In genomic region chr8:123234918-123235519, GRCm38 (mm10) we compare ENCODE assay signal across 7 mouse cellular contexts. TPM values are rescaled to one million over a fixed set of nuclear protein-coding genes. Genes with fewer than 3 reads are reported as not detected.
DNase-seq lines count a peak whose midpoint lies in the region; ATAC-seq and TF ChIP-seq lines count a peak whose summit lies in the region.

No protein-coding gene starts in this region.

- no peaks in the 10 kb centered on the region for H3K36me3 ChIP-seq in testis, adult 2 months (ENCODE audit: control insufficient read depth, insufficient read depth, low read length)
- no peaks in the 10 kb centered on the region for H3K36me3 ChIP-seq in hindbrain, embryonic 11.5 days (ENCODE audit: control insufficient read depth, insufficient read depth, low read length)
- H3K36me3 ChIP-seq in limb, embryonic 11.5 days (ENCODE audit: control insufficient read depth, insufficient read depth, low read length): no peaks in the 10 kb centered on the region

- H3K4me1 ChIP-seq in testis, adult 2 months (ENCODE audit: control insufficient read depth, insufficient read depth, low read length): peaks cover 18% of the 10 kb centered on the region
- H3K4me1 ChIP-seq in hindbrain, embryonic 11.5 days (replicated peaks; ENCODE audit: control insufficient read depth, insufficient read depth, low read length): peaks cover 6% of the 10 kb centered on the region
- peaks cover 7% of the 10 kb centered on the region; the same call in 1 of the 2 replicates for H3K4me1 ChIP-seq in limb, embryonic 11.5 days (ENCODE audit: control insufficient read depth, insufficient read depth, low read length)

- H3K9me3 ChIP-seq in hindbrain, embryonic 11.5 days (ENCODE audit: control insufficient read depth, low read length): no peaks in the 10 kb centered on the region
- H3K9me3 ChIP-seq in limb, embryonic 11.5 days (ENCODE audit: control insufficient read depth, low read length): no peaks in the 10 kb centered on the region

- H3K4me2 ChIP-seq in hindbrain, embryonic 11.5 days (replicated peaks; ENCODE audit: low read depth, low read length): peak overlapping the region; percentile 88
- H3K4me2 ChIP-seq in limb, embryonic 11.5 days (ENCODE audit: low read depth, severe bottlenecking): peak overlapping the region; percentile 80

- DNase-seq in testis, postnatal 14 days (ENCODE audit: low spot score): no peak
- peak; percentile 58 to 69 for DNase-seq in cerebellum, postnatal 14 days
- no peak for DNase-seq in hindbrain, embryonic 11.5 days (ENCODE audit: low spot score)
- no peak for DNase-seq in limb, embryonic 11.5 days (ENCODE audit: low spot score)
- DNase-seq in right cerebral cortex, adult 2 months (ENCODE audit: low spot score in 2 of 2): peak; percentile 87 to 92
- no peak for DNase-seq in spleen, adult 12 weeks (ENCODE audit: low spot score)

- WGBS in hindbrain, embryonic 11.5 days: 39% methylated on average over 13 of the region's 13 CpGs
- 37% methylated on average over 13 of the region's 13 CpGs for WGBS in limb, embryonic 11.5 days

- H3K27ac ChIP-seq in testis, adult 2 months (ENCODE audit: control insufficient read depth, insufficient read depth, low read depth, low read length): peak overlapping the region; percentile 93
- no peak overlapping the region for H3K27ac ChIP-seq in hindbrain, embryonic 11.5 days (ENCODE audit: low read depth, low read length)
- no peak overlapping the region for H3K27ac ChIP-seq in limb, embryonic 11.5 days (replicated peaks; ENCODE audit: low read depth, low read length)

- H3K9ac ChIP-seq in hindbrain, embryonic 11.5 days (ENCODE audit: low read depth, low read length): peak overlapping the region; percentile 52
- H3K9ac ChIP-seq in limb, embryonic 11.5 days (ENCODE audit: low read length): peak overlapping the region; percentile 24; the same call in 1 of the 2 replicates

- H3K4me3 ChIP-seq in testis, adult 2 months (ENCODE audit: control insufficient read depth, low read depth, low read length): peak overlapping the region; percentile 87
- H3K4me3 ChIP-seq in hindbrain, embryonic 11.5 days (ENCODE audit: low read depth, low read length): peak overlapping the region; percentile 43
- peak overlapping the region; percentile 42 for H3K4me3 ChIP-seq in limb, embryonic 11.5 days (ENCODE audit: low read depth, low read length)

- ATAC-seq in hindbrain, embryonic 11.5 days (ENCODE audit: low FRiP score): no peak
- no peak for ATAC-seq in limb, embryonic 11.5 days (ENCODE audit: insufficient number of reproducible peaks, low FRiP score, low TSS enrichment, low read depth)

- peak; percentile 81; the same call in 1 of the 2 replicates for TF ChIP-seq POLR2A in testis, adult 2 months (IDR thresholded peaks at IDR 0.05; ENCODE audit: control insufficient read depth, low read depth, low read length)

- no peaks in the 10 kb centered on the region for H3K27me3 ChIP-seq in testis, adult 2 months (ENCODE audit: control insufficient read depth, insufficient read depth, low read length)
- H3K27me3 ChIP-seq in hindbrain, embryonic 11.5 days (ENCODE audit: control insufficient read depth, insufficient read depth, low read length): peaks cover 21% of the 10 kb centered on the region
- peaks cover 22% of the 10 kb centered on the region for H3K27me3 ChIP-seq in limb, embryonic 11.5 days (ENCODE audit: control insufficient read depth, insufficient read depth, low read length)

- 0 out of 2 replicates have a peak, but pooled peaks have one; percentile 2 for TF ChIP-seq CTCF in testis, adult 2 months (IDR thresholded peaks at IDR 0.05; ENCODE audit: control insufficient read depth, insufficient read depth, insufficient replicate concordance, low read depth, low read length)

RNA-seq across cellular contexts. Expression of gene Spata2l, which starts 1.0 kb away (rescaled TPM):
- 34.4 and 35.0 TPM in 2 replicates for polyA plus RNA-seq in testis, adult 2 months (2012; rRNA removed)
- polyA plus RNA-seq in hindbrain, embryonic 11.5 days (2014; fragmentation: Nextera tagmentation; extraction: Ambion mirVana): 1.8 and 2.2 TPM in 2 replicates
- polyA plus RNA-seq in limb, embryonic 11.5 days (2014; fragmentation: Nextera tagmentation; extraction: Ambion mirVana): 0.87 and 1.2 TPM in 2 replicates

RNA-seq across cellular contexts. Expression of gene Cdk10, which starts 10.4 kb away (rescaled TPM):
- 62.0 and 65.4 TPM in 2 replicates for polyA plus RNA-seq in testis, adult 2 months (2012; rRNA removed)
- polyA plus RNA-seq in hindbrain, embryonic 11.5 days (2014; fragmentation: Nextera tagmentation; extraction: Ambion mirVana): 32.3 and 34.5 TPM in 2 replicates
- 34.2 and 36.5 TPM in 2 replicates for polyA plus RNA-seq in limb, embryonic 11.5 days (2014; fragmentation: Nextera tagmentation; extraction: Ambion mirVana)

RNA-seq across cellular contexts. Expression of gene Zfp276, which starts 19.0 kb away (rescaled TPM):
- 7.9 and 8.3 TPM in 2 replicates for polyA plus RNA-seq in testis, adult 2 months (2012; rRNA removed)
- polyA plus RNA-seq in hindbrain, embryonic 11.5 days (2014; fragmentation: Nextera tagmentation; extraction: Ambion mirVana): 18.1 and 18.6 TPM in 2 replicates
- 18.8 and 22.2 TPM in 2 replicates for polyA plus RNA-seq in limb, embryonic 11.5 days (2014; fragmentation: Nextera tagmentation; extraction: Ambion mirVana)

RNA-seq across cellular contexts. Expression of gene Vps9d1, which starts 19.1 kb away (rescaled TPM):
- 30.0 and 34.2 TPM in 2 replicates for polyA plus RNA-seq in testis, adult 2 months (2012; rRNA removed)
- 24.9 and 28.0 TPM in 2 replicates for polyA plus RNA-seq in hindbrain, embryonic 11.5 days (2014; fragmentation: Nextera tagmentation; extraction: Ambion mirVana)
- polyA plus RNA-seq in limb, embryonic 11.5 days (2014; fragmentation: Nextera tagmentation; extraction: Ambion mirVana): 24.0 and 25.6 TPM in 2 replicates

RNA-seq across cellular contexts. Expression of gene Spata33, which starts 22.4 kb away (rescaled TPM):
- polyA plus RNA-seq in testis, adult 2 months (2012; rRNA removed): 921 and 929 TPM in 2 replicates
- 5.5 and 6.1 TPM in 2 replicates for polyA plus RNA-seq in hindbrain, embryonic 11.5 days (2014; fragmentation: Nextera tagmentation; extraction: Ambion mirVana)
- 3.3 and 3.4 TPM in 2 replicates for polyA plus RNA-seq in limb, embryonic 11.5 days (2014; fragmentation: Nextera tagmentation; extraction: Ambion mirVana)

Comparison
In these comparisons a context has a peak if more than half of its experiments do, and no peak if none do; other contexts are left out.
1. DNase-seq: peak in cerebellum, postnatal 14 days (2 of 2) and right cerebral cortex, adult 2 months (2 of 2); none in testis, postnatal 14 days (single experiment), hindbrain, embryonic 11.5 days (single experiment), limb, embryonic 11.5 days (single experiment) and spleen, adult 12 weeks (single experiment).
2. RNA of gene Spata2l, which starts 1.0 kb away (polyA plus RNA-seq): 34.4 to 35.0 TPM in testis, adult 2 months; 1.8 to 2.2 TPM in hindbrain, embryonic 11.5 days and 0.87 to 1.2 TPM in limb, embryonic 11.5 days; every median in the first group is over 10 times any median in the second.
3. Peak in every context shown above with its lines, with median percentiles within 50 percentile points of each other: H3K4me3 ChIP-seq.